Mouse (Mus musculus) cerebellum, adult 18-20 months (tissue): ENCODE results near the gene Klc2.
A peak's percentile ranks its signal among the peaks of the same experiment; 100 is the strongest.

Experiments
- DNase-seq, 2 experiments: peaks; one replicate each; pipeline ENCODE4 v3.0.0; 2021

Gene Klc2

GRCm38 (mm10) chr19:5098363-5099143 lies 19.8 kb downstream of the Klc2 start, which contains the start of gene Cnih2:
Gene Cnih2, minus strand, starts transcription at chr19:5098521.
- DNase-seq, result peak; percentile 76 to 85

GRCm38 (mm10) chr19:5097521-5098362 lies 20.6 kb downstream of the Klc2 start:
- peak in 1 of 2 experiments; percentile 16 for DNase-seq

GRCm38 (mm10) chr19:5095887-5096474 lies 22.4 kb downstream of the Klc2 start:
- DNase-seq, result peak in 1 of 2 experiments; percentile 23

- DNase-seq, result peak in 1 of 2 experiments; percentile 30
These were observed 23.5 kb downstream of the Klc2 start for GRCm38 (mm10) chr19:5094746-5095417.

- DNase-seq, result peak; percentile 96 to 98
These were observed 24.1 kb downstream of the Klc2 start for GRCm38 (mm10) chr19:5094243-5094632.

GRCm38 (mm10) chr19:5093481-5094242 lies 24.7 kb downstream of the Klc2 start:
- no peak for DNase-seq

- peak in 1 of 2 experiments; percentile 22 for DNase-seq
These were observed 26.3 kb downstream of the Klc2 start for GRCm38 (mm10) chr19:5092083-5092482.

GRCm38 (mm10) chr19:5089324-5089723 lies 29.0 kb downstream of the Klc2 start:
- DNase-seq, result peak in 1 of 2 experiments; percentile 31

GRCm38 (mm10) chr19:5087884-5088728 lies 30.3 kb downstream of the Klc2 start, which contains the start of gene Yif1a:
Gene Yif1a, plus strand, starts transcription at chr19:5088538.
- DNase-seq, result peak; percentile 90 to 98

GRCm38 (mm10) chr19:5086533-5086932 lies 31.8 kb downstream of the Klc2 start:
- DNase-seq, result peak in 1 of 2 experiments; percentile 14

- peak; percentile 76 to 86 for DNase-seq
These were observed 33.1 kb downstream of the Klc2 start, which contains the start of gene Tmem151a for GRCm38 (mm10) chr19:5085145-5085863. Gene Tmem151a, minus strand, starts transcription at chr19:5085531.

- peak; percentile 49 to 57 for DNase-seq
These were observed 33.6 kb downstream of the Klc2 start for GRCm38 (mm10) chr19:5084834-5085144.

- DNase-seq, result peak in 1 of 2 experiments; percentile 25
These were observed 34.2 kb downstream of the Klc2 start for GRCm38 (mm10) chr19:5083961-5084833.

GRCm38 (mm10) chr19:5082596-5082995 lies 35.8 kb downstream of the Klc2 start:
- DNase-seq, result peak; percentile 53 to 54

GRCm38 (mm10) chr19:5082005-5082404 lies 36.4 kb downstream of the Klc2 start:
- DNase-seq, result no peak

GRCm38 (mm10) chr19:5079279-5079678 lies 39.1 kb downstream of the Klc2 start:
- no peak for DNase-seq

GRCm38 (mm10) chr19:5073518-5073917 lies 44.8 kb downstream of the Klc2 start:
- DNase-seq, result no peak

GRCm38 (mm10) chr19:5073028-5073427 lies 45.3 kb downstream of the Klc2 start:
- peak; percentile 66 to 74 for DNase-seq

GRCm38 (mm10) chr19:5072389-5073019 lies 45.9 kb downstream of the Klc2 start:
- no peak for DNase-seq
